Mouse (Mus musculus) CH12F3 (cell line): ENCODE results near the gene Slc22a30.
"Not testable (repeated sequence)": the region's sequence is repeated elsewhere in the genome, so short reads cannot be mapped to it uniquely, and the experiment has no call there.

Source experiments
- in situ Hi-C: fragments of 300-500 bp; cut with MboI; formaldehyde crosslinking; loops from 2 replicates; pipeline ENCODE4 v1.14.3; 2020; ENCODE audit warnings: low sequenced_read_pairs

Slc22a30 gene

DNA sequence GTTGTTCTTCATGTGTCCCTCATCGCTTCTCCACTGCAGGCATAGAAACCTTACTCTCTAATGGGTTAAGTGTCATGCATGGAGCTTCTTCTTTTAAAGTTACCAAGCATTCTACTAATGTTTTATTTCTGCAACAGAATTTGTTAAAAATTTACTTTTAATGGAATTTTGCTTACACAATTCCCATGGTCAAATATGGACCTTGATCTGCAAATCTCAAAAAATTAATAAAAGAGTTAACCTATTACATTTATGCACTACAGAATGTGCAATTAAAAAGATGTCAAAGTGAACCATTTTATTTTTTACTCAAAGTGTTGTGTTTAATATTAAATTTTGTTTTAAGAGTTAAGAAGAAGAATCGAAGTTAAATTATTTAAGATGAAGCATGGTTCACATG is at the start of gene Slc22a30:
Slc22a30 (minus strand) TSS at position 101 of the 400 bp plus-strand sequence.
- in situ Hi-C loops: not testable (repeated sequence)

DNA sequence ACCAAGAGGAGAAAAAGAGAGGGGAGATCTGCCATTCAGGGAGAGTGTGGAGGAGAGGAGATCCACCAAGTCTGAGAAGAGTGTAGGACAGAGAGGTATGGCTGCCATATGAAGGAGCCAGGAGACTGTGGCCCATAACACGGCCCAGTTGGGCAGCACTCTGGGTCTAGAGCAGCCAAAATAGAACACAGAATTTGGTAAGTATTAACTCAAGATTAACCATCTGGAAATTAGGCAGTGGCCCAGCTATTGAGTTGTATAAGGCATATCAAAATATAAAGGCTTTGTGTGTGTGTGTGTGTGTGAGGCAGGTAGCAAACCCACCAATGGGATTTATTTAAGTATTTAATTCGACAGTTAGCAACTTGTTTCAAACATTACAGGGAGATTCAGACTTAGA is 43.4 kb upstream of the Slc22a30 start:
- in situ Hi-C loops: no loop called here

DNA sequence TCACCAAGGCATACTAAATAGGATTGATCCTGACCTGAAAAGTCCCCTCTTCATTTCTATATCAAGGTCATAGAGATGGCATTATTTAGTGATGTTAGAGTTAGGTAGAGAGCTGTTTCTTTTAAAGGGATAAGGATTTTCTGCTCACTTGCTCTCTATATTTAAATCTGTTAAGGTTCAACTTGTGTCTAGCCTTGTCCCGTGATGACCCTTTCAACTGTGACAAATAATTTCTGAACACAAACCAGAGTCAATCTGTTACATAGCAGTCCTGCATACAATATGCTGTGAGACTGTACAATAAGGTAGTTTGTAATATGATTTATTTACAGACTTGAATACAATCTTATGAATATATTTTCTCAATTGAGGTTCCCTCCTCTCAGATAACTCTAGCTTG is 42.6 kb upstream of the Slc22a30 start:
- in situ Hi-C loops: no loop called here

DNA sequence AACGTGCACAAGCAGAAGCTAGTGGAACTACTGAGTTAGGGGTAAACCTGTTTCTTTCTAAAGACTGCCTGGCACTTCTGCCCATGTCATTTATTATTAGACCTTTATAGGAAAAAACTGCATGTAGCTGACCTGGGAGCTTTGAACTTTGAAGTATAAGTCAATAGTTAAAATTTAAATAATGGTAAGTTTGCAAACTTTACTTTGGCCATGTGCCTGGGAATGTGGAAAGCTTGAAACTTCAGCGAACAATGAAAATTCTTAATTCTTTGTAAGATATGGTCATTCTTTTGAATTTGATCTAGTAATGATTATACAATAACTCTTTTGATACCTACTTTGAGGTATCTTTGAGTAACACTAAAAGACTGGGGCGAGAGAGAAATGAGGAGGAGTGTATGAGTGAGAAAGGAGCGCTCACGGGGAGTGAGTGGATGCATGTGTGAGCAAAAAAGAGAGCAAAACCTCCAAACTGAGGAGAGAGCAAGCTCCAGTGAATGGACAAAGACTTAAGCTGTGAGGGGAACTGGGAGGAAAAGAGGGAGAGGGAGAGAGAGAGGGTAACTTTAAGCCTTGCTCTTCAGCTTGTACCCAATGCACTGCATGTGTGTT is 26.2 kb upstream of the Slc22a30 start:
- in situ Hi-C loops: no loop called here

DNA sequence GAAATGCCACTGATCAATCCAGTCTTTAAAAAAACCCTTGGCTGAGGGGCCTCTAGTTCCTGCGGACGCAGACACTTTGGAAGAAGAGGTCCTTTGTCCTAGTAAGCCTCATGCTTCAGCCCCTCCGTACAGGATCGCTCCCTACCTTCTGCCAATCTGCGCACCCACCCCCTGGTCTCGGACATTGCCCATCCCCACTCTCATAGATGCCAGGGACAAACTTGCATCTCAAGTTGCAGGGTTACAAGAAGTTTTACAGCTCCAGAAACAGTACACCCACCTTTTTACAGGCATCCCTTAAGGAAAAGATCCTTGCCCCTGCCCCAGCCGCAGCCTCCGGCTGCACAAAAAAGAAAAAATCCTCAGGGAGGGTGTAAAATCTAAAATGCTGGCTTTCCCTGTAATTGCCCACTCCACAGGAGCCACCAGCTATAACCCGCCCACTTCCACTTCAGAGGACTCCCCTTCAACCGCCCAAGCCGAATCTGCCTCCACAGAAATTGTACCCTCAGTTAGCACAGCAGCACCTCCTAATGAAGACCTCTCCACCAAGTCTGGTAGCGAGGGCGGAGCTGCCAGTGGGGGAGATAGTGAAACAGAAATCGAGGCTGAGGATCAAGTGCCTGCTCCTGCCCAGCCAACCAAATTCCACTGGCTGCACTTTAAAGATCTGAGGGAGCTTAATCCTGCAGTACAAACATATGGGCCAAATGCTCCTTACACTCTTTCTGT is 2.5 kb upstream of the Slc22a30 start:
- in situ Hi-C loops: not testable (repeated sequence)
